Mouse (Mus musculus): ENCODE measurements around the gene Noxo1. TPM values are rescaled to one million over a fixed set of nuclear protein-coding genes. Genes with fewer than 3 reads are reported as not detected.
A peak's percentile ranks its signal among the peaks of the same experiment; 100 is the strongest.
"Not testable (repeated sequence)": the region's sequence is repeated elsewhere in the genome, so short reads cannot be mapped to it uniquely, and the experiment has no call there.

The Noxo1 gene
- polyA plus RNA-seq, 1 experiment from 2014 or later, result 0.42 TPM

- not testable (repeated sequence) for H3K36me3 ChIP-seq (ENCODE audit: control insufficient read depth, insufficient read depth); H3K27me3 ChIP-seq (ENCODE audit: control insufficient read depth, insufficient read depth, low read depth, low read length); H3K9me3 ChIP-seq (replicated peaks; ENCODE audit: control insufficient read depth, low read length); ATAC-seq (ENCODE audit: low read depth)
- peak overlapping the region; percentile 93 for H3K4me3 ChIP-seq (ENCODE audit: low read depth, low read length)
- peak overlapping the region; percentile 71 for H3K9ac ChIP-seq (ENCODE audit: low read depth, low read length)
- 1% methylated on average over 11 of the region's 11 CpGs for WGBS (ENCODE audit: insufficient replicate concordance)
- peaks cover 37% of the 10 kb centered on the region for H3K4me1 ChIP-seq (ENCODE audit: control insufficient read depth, low read depth, low read length)
- H3K27ac ChIP-seq (ENCODE audit: low read length), result peak overlapping the region; percentile 76
- H3K4me2 ChIP-seq (ENCODE audit: low read depth, low read length), result peak overlapping the region; percentile 71
Measured at GRCm38 (mm10) chr17:24720616-24721015, 24.6 kb downstream of the Noxo1 start.

- H3K27ac ChIP-seq (ENCODE audit: low read length), result peak overlapping the region; percentile 42
Measured at GRCm38 (mm10) chr17:24721383-24721955, 25.4 kb downstream of the Noxo1 start.

GRCm38 (mm10) chr17:24722220-24722924 is 26.3 kb downstream of the Noxo1 start:
- peak overlapping the region; percentile 42 for H3K27ac ChIP-seq (ENCODE audit: low read length)
- 16% methylated on average over 13 of the region's 13 CpGs for WGBS (ENCODE audit: insufficient replicate concordance)

More at GRCm38 (mm10) chr17:24721383-24721955, 25.4 kb downstream of the Noxo1 start:
- Histone ChIP-seq H3K4me2 (ENCODE audit: low read depth, low read length) (peak overlapping the region; percentile 71), H3K9ac (ENCODE audit: low read depth, low read length) (peak overlapping the region; percentile 68), H3K4me3 (ENCODE audit: low read depth, low read length) (peak overlapping the region; percentile 93), H3K4me1 (ENCODE audit: control insufficient read depth, low read depth, low read length) (peaks cover 37% of the 10 kb centered on the region)
- not testable (repeated sequence) for H3K27me3 ChIP-seq (ENCODE audit: control insufficient read depth, insufficient read depth, low read depth, low read length); H3K9me3 ChIP-seq (replicated peaks; ENCODE audit: control insufficient read depth, low read length); H3K36me3 ChIP-seq (ENCODE audit: control insufficient read depth, insufficient read depth); ATAC-seq (ENCODE audit: low read depth)
- WGBS (ENCODE audit: insufficient replicate concordance), result 7% methylated on average over 7 of the region's 7 CpGs

GRCm38 (mm10) chr17:24723122-24723880 is 27.3 kb downstream of the Noxo1 start:
- WGBS (ENCODE audit: insufficient replicate concordance), result 1% methylated on average over 12 of the region's 12 CpGs
- H3K4me1 ChIP-seq (ENCODE audit: control insufficient read depth, low read depth, low read length), result peaks cover 37% of the 10 kb centered on the region

More at GRCm38 (mm10) chr17:24722220-24722924, 26.3 kb downstream of the Noxo1 start:
- H3K36me3 ChIP-seq (ENCODE audit: control insufficient read depth, insufficient read depth), result peaks cover 9% of the 10 kb centered on the region
- no peaks in the 10 kb centered on the region for H3K9me3 ChIP-seq (replicated peaks; ENCODE audit: control insufficient read depth, low read length)
- no peak for ATAC-seq (ENCODE audit: low read depth)
- no peaks in the 10 kb centered on the region; the same call in 1 of the 2 replicates for H3K27me3 ChIP-seq (ENCODE audit: control insufficient read depth, insufficient read depth, low read depth, low read length)
- peak overlapping the region; percentile 93 for H3K4me3 ChIP-seq (ENCODE audit: low read depth, low read length)
- peak overlapping the region; percentile 18; the same call in 1 of the 2 replicates for H3K9ac ChIP-seq (ENCODE audit: low read depth, low read length)
- peaks cover 37% of the 10 kb centered on the region for H3K4me1 ChIP-seq (ENCODE audit: control insufficient read depth, low read depth, low read length)
- H3K4me2 ChIP-seq (ENCODE audit: low read depth, low read length), result peak overlapping the region; percentile 71

GRCm38 (mm10) chr17:24723881-24724180 is 27.8 kb downstream of the Noxo1 start:
- WGBS (ENCODE audit: insufficient replicate concordance), result 0% methylated on average over 15 of the region's 15 CpGs
- Histone ChIP-seq H3K36me3 (ENCODE audit: control insufficient read depth, insufficient read depth) (peaks cover 9% of the 10 kb centered on the region), H3K4me1 (ENCODE audit: control insufficient read depth, low read depth, low read length) (peaks cover 33% of the 10 kb centered on the region), H3K4me2 (ENCODE audit: low read depth, low read length) (peak overlapping the region; percentile 71), H3K4me3 (ENCODE audit: low read depth, low read length) (peak overlapping the region; percentile 93), H3K27me3 (ENCODE audit: control insufficient read depth, insufficient read depth, low read depth, low read length) (no peaks in the 10 kb centered on the region; the same call in 1 of the 2 replicates), H3K9me3 (replicated peaks; ENCODE audit: control insufficient read depth, low read length) (no peaks in the 10 kb centered on the region), H3K27ac (ENCODE audit: low read length) (peak overlapping the region; percentile 90), H3K9ac (ENCODE audit: low read depth, low read length) (peak overlapping the region; percentile 97)
- ATAC-seq (ENCODE audit: low read depth), result peak; percentile 35

More at GRCm38 (mm10) chr17:24723122-24723880, 27.3 kb downstream of the Noxo1 start:
- no peaks in the 10 kb centered on the region for H3K9me3 ChIP-seq (replicated peaks; ENCODE audit: control insufficient read depth, low read length)
- H3K9ac ChIP-seq (ENCODE audit: low read depth, low read length), result peak overlapping the region; percentile 97
- peak overlapping the region; percentile 71 for H3K4me2 ChIP-seq (ENCODE audit: low read depth, low read length)
- peak overlapping the region; percentile 90 for H3K27ac ChIP-seq (ENCODE audit: low read length)
- no peak for ATAC-seq (ENCODE audit: low read depth)
- H3K27me3 ChIP-seq (ENCODE audit: control insufficient read depth, insufficient read depth, low read depth, low read length), result no peaks in the 10 kb centered on the region; the same call in 1 of the 2 replicates
- H3K4me3 ChIP-seq (ENCODE audit: low read depth, low read length), result peak overlapping the region; percentile 93
- H3K36me3 ChIP-seq (ENCODE audit: control insufficient read depth, insufficient read depth), result peaks cover 9% of the 10 kb centered on the region

- peak within 1 kb of the TSS; percentile 93 for H3K4me3 ChIP-seq (ENCODE audit: low read depth, low read length)
- H3K4me2 ChIP-seq (ENCODE audit: low read depth, low read length), result peak within 1 kb of the TSS; percentile 71
- peaks cover 9% of the 10 kb centered on the region for H3K36me3 ChIP-seq (ENCODE audit: control insufficient read depth, insufficient read depth)
- WGBS (ENCODE audit: insufficient replicate concordance), result 0% methylated on average over 30 of the region's 30 CpGs
- ATAC-seq (ENCODE audit: low read depth), result peak; percentile 68
- H3K4me1 ChIP-seq (ENCODE audit: control insufficient read depth, low read depth, low read length), result peaks cover 29% of the 10 kb centered on the region
- no peaks in the 10 kb centered on the region; the same call in 1 of the 2 replicates for H3K27me3 ChIP-seq (ENCODE audit: control insufficient read depth, insufficient read depth, low read depth, low read length)
- H3K9ac ChIP-seq (ENCODE audit: low read depth, low read length), result peak within 1 kb of the TSS; percentile 97
- H3K9me3 ChIP-seq (replicated peaks; ENCODE audit: control insufficient read depth, low read length), result no peaks in the 10 kb centered on the region
- H3K27ac ChIP-seq (ENCODE audit: low read length), result peak within 1 kb of the TSS; percentile 90
Measured at GRCm38 (mm10) chr17:24724184-24724583, 28.1 kb downstream of the Noxo1 start, which contains the start of gene Ndufb10. Ndufb10 (minus strand) TSS chr17:24724478.

- ATAC-seq (ENCODE audit: low read depth), result no peak
- Histone ChIP-seq H3K36me3 (ENCODE audit: control insufficient read depth, insufficient read depth) (peaks cover 9% of the 10 kb centered on the region), H3K4me2 (ENCODE audit: low read depth, low read length) (no peak overlapping the region), H3K27me3 (ENCODE audit: control insufficient read depth, insufficient read depth, low read depth, low read length) (no peaks in the 10 kb centered on the region; the same call in 1 of the 2 replicates), H3K9ac (ENCODE audit: low read depth, low read length) (no peak overlapping the region), H3K9me3 (replicated peaks; ENCODE audit: control insufficient read depth, low read length) (no peaks in the 10 kb centered on the region), H3K27ac (ENCODE audit: low read length) (no peak overlapping the region), H3K4me3 (ENCODE audit: low read depth, low read length) (no peak overlapping the region), H3K4me1 (ENCODE audit: control insufficient read depth, low read depth, low read length) (peaks cover 28% of the 10 kb centered on the region)
- WGBS (ENCODE audit: insufficient replicate concordance), result 46% methylated on average over 3 of the region's 3 CpGs
Measured at GRCm38 (mm10) chr17:24725637-24726390, 29.8 kb downstream of the Noxo1 start.

- Histone ChIP-seq H3K36me3 (ENCODE audit: control insufficient read depth, insufficient read depth) (no peaks in the 10 kb centered on the region; the same call in 1 of the 2 replicates), H3K4me1 (ENCODE audit: control insufficient read depth, low read depth, low read length) (peaks cover 14% of the 10 kb centered on the region), H3K4me3 (ENCODE audit: low read depth, low read length) (no peak within 1 kb of the TSS), H3K9ac (ENCODE audit: low read depth, low read length) (no peak within 1 kb of the TSS), H3K9me3 (replicated peaks; ENCODE audit: control insufficient read depth, low read length) (no peaks in the 10 kb centered on the region), H3K27me3 (ENCODE audit: control insufficient read depth, insufficient read depth, low read depth, low read length) (no peaks in the 10 kb centered on the region; the same call in 1 of the 2 replicates), H3K4me2 (ENCODE audit: low read depth, low read length) (no peak within 1 kb of the TSS), H3K27ac (ENCODE audit: low read length) (no peak within 1 kb of the TSS)
- WGBS (ENCODE audit: insufficient replicate concordance), result 62% methylated on average over 2 of the region's 2 CpGs
- no peak for ATAC-seq (ENCODE audit: low read depth)
Measured at GRCm38 (mm10) chr17:24727618-24728017, 31.6 kb downstream of the Noxo1 start, which contains the start of gene Rpl3l. Rpl3l (plus strand) TSS chr17:24727820.

Measured in liver, embryonic 16.5 days (tissue).